Comparison of ENCODE assay signal across 8 mouse cellular contexts in the genomic region with DNA sequence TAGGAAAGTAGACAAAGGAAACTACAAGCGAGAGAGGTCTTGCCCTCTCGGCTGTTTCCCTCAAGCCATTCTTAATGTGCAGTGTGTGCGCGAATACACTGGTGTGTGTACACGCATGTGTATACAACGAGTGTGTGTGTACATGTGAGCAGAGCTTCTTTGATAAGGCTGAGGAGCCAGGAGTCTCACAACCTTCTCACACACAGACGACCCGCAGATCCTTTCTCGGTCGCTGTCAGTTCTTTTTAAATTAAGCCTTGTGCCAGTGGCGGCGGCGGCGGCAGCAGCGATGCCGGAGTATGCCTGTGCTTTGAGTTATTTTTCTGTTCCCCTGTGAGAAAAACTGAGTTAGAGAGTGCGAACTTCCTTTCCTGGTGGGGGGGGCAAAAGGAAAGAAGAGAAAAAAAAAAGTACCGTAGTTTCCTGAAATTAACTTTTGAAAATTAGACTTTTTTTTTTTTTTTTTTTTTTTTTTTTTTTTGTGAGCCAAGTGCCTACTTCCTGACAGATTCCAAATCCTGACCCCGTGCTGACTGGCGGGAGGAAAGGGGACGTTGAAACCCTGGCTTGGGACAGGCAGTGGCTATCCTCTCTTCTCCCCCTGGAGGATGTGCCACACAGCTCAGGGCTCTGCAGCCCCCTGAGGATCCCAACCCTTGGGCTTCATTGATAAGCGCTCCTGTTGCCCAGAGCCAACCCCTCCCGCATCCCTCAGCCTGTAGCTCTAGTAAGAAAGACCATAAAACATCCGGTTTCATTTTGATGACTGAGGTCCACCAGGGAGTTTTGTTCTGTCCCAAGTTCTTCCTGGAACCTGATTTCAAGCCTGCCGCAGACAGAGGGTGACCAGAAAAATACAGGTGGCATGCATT.
A peak's percentile ranks its signal among the peaks of the same experiment; 100 is the strongest.
DNase-seq lines count a peak whose midpoint lies in the region; ATAC-seq and TF ChIP-seq lines count a peak whose summit lies in the region.
"Had no signal": no experiment of that assay in that cellular context is flagged by ENCODE, and none has a peak within 500 bp of the region (broad histone marks: within the 10 kb centered on the region; RNA-seq: fewer than 3 reads in every experiment).

No protein-coding gene starts in this region.

- TF ChIP-seq CTCF in kidney, adult 2 months (conservative IDR thresholded peaks at IDR 0.05; ENCODE audit: insufficient read depth, insufficient read length, low read depth, low read length), result no peak

- H3K4me1 ChIP-seq in kidney, adult 2 months (ENCODE audit: control insufficient read depth, insufficient read depth, low read length), result 0 out of 2 replicates have a peak, but pooled peaks cover 6% of the 10 kb centered on the region
- H3K4me1 ChIP-seq in limb, embryonic 15.5 days, result peaks cover 23% of the 10 kb centered on the region
- H3K4me1 ChIP-seq in forebrain, embryonic 13.5 days, result no peaks in the 10 kb centered on the region

- no peak for TF ChIP-seq POLR2A in kidney, adult 2 months (IDR thresholded peaks at IDR 0.05; ENCODE audit: low read depth, low read length)

- no peaks in the 10 kb centered on the region for H3K27me3 ChIP-seq in kidney, adult 2 months (replicated peaks; ENCODE audit: control insufficient read depth, insufficient read depth, low read length)
- H3K27me3 ChIP-seq in limb, embryonic 15.5 days, result peaks cover 50% of the 10 kb centered on the region
- peaks cover 27% of the 10 kb centered on the region; the same call in 1 of the 2 replicates for H3K27me3 ChIP-seq in forebrain, embryonic 13.5 days

- H3K9ac ChIP-seq in limb, embryonic 15.5 days, result no peak overlapping the region
- H3K9ac ChIP-seq in forebrain, embryonic 13.5 days, result no peak overlapping the region
- H3K9ac ChIP-seq: neural tube, embryonic 15.5 days had no signal

- H3K4me3 ChIP-seq in kidney, adult 2 months (ENCODE audit: insufficient read depth, low read depth, low read length), result peak overlapping the region; percentile 14; the same call in 1 of the 2 replicates
- no peak overlapping the region for H3K4me3 ChIP-seq in limb, embryonic 15.5 days
- H3K4me3 ChIP-seq in forebrain, embryonic 13.5 days, result no peak overlapping the region
- H3K4me3 ChIP-seq: neural tube, embryonic 15.5 days had no signal

- WGBS in kidney, adult 2 months, result 49% methylated on average over 25 of the region's 25 CpGs
- WGBS in limb, embryonic 15.5 days, result 43% methylated on average over 25 of the region's 25 CpGs
- WGBS in forebrain, embryonic 13.5 days, result 57% methylated on average over 25 of the region's 25 CpGs

- DNase-seq in kidney, adult 2 months, result no peak
- no peak for DNase-seq in kidney, postnatal 25 days
- peak; percentile 58 for DNase-seq in Muller cell, postnatal 12 days (ENCODE audit: inconsistent ontology term)
- no peak for DNase-seq in thymus, postnatal 10 days (ENCODE audit: low spot score in 2 of 2)

- ATAC-seq in CD4-positive, CD25-positive, alpha-beta regulatory T cell, adult 4 months, result peak; percentile 34
- ATAC-seq in limb, embryonic 15.5 days (ENCODE audit: insufficient number of reproducible peaks, low FRiP score, low TSS enrichment, low read depth), result no peak
- ATAC-seq in forebrain, embryonic 13.5 days, result no peak

- H3K36me3 ChIP-seq in kidney, adult 2 months (ENCODE audit: control insufficient read depth, insufficient read depth, low read length), result no peaks in the 10 kb centered on the region
- H3K36me3 ChIP-seq in limb, embryonic 15.5 days, result no peaks in the 10 kb centered on the region
- no peaks in the 10 kb centered on the region for H3K36me3 ChIP-seq in forebrain, embryonic 13.5 days (ENCODE audit: poor library complexity, severe bottlenecking)
- H3K36me3 ChIP-seq: neural tube, embryonic 15.5 days had no signal

- H3K27ac ChIP-seq in kidney, adult 2 months (ENCODE audit: insufficient read depth, low read depth, low read length), result no peak overlapping the region
- no peak overlapping the region for H3K27ac ChIP-seq in limb, embryonic 15.5 days
- no peak overlapping the region for H3K27ac ChIP-seq in forebrain, embryonic 13.5 days
- H3K27ac ChIP-seq: neural tube, embryonic 15.5 days had no signal

- no peaks in the 10 kb centered on the region for H3K9me3 ChIP-seq in limb, embryonic 15.5 days
- no peaks in the 10 kb centered on the region for H3K9me3 ChIP-seq in forebrain, embryonic 13.5 days (replicated peaks)
- H3K9me3 ChIP-seq: neural tube, embryonic 15.5 days had no signal

- H3K4me2 ChIP-seq in limb, embryonic 15.5 days, result 0 out of 2 replicates have a peak overlapping the region, but pooled peaks have one; percentile 14
- no peak overlapping the region for H3K4me2 ChIP-seq in forebrain, embryonic 13.5 days
- H3K4me2 ChIP-seq: neural tube, embryonic 15.5 days had no signal
